In genomic region chr12:88818622-88819334, GRCm38 (mm10) we compare ENCODE assay signal across 7 mouse cellular contexts.
DNase-seq lines count a peak whose midpoint lies in the region; ATAC-seq and TF ChIP-seq lines count a peak whose summit lies in the region.

No protein-coding gene starts in this region.

- H3K9ac ChIP-seq in midbrain, embryonic 11.5 days (ENCODE audit: low read length): no peak overlapping the region
- no peak overlapping the region for H3K9ac ChIP-seq in midbrain, embryonic 15.5 days
- H3K9ac ChIP-seq in intestine, embryonic 16.5 days (ENCODE audit: low read depth, low read length): no peak overlapping the region
- H3K9ac ChIP-seq in stomach, embryonic 16.5 days (ENCODE audit: low read length): no peak overlapping the region

- no peaks in the 10 kb centered on the region for H3K36me3 ChIP-seq in midbrain, embryonic 11.5 days (ENCODE audit: control insufficient read depth, insufficient read depth, low read length)
- H3K36me3 ChIP-seq in midbrain, embryonic 15.5 days (replicated peaks): no peaks in the 10 kb centered on the region
- H3K36me3 ChIP-seq in intestine, embryonic 16.5 days (ENCODE audit: control insufficient read depth, insufficient read depth, low read length): no peaks in the 10 kb centered on the region
- no peaks in the 10 kb centered on the region for H3K36me3 ChIP-seq in stomach, embryonic 16.5 days (ENCODE audit: control insufficient read depth, insufficient read depth, low read length)

- no peak overlapping the region for H3K27ac ChIP-seq in midbrain, embryonic 11.5 days (ENCODE audit: low read depth, low read length)
- H3K27ac ChIP-seq in midbrain, embryonic 15.5 days: no peak overlapping the region
- H3K27ac ChIP-seq in gastrocnemius, adult 2 months: peak overlapping the region; percentile 5; the same call in 1 of the 2 replicates
- no peak overlapping the region for H3K27ac ChIP-seq in intestine, embryonic 16.5 days (ENCODE audit: low read length)
- H3K27ac ChIP-seq in stomach, embryonic 16.5 days (ENCODE audit: low read length): no peak overlapping the region

- H3K4me1 ChIP-seq in midbrain, embryonic 11.5 days (ENCODE audit: control insufficient read depth, insufficient read depth, low read length): peaks cover 9% of the 10 kb centered on the region
- H3K4me1 ChIP-seq in midbrain, embryonic 15.5 days: peaks cover 18% of the 10 kb centered on the region
- H3K4me1 ChIP-seq in intestine, embryonic 16.5 days (ENCODE audit: control insufficient read depth, insufficient read depth, low read length): no peaks in the 10 kb centered on the region
- peaks cover 4% of the 10 kb centered on the region; the same call in 1 of the 2 replicates for H3K4me1 ChIP-seq in stomach, embryonic 16.5 days (ENCODE audit: control insufficient read depth, insufficient read depth, low read length)

- no peak overlapping the region for H3K4me3 ChIP-seq in midbrain, embryonic 11.5 days (ENCODE audit: low read depth, low read length)
- H3K4me3 ChIP-seq in midbrain, embryonic 15.5 days: no peak overlapping the region
- H3K4me3 ChIP-seq in gastrocnemius, adult 2 months: no peak overlapping the region
- no peak overlapping the region for H3K4me3 ChIP-seq in intestine, embryonic 16.5 days (ENCODE audit: low read length)
- no peak overlapping the region for H3K4me3 ChIP-seq in stomach, embryonic 16.5 days (replicated peaks; ENCODE audit: low read length)

- DNase-seq in midbrain, embryonic 11.5 days (ENCODE audit: low spot score, missing footprints): no peak
- peak; percentile 64 for DNase-seq in gastrocnemius, adult 2 months
- DNase-seq in MN1 (ENCODE audit: low spot score): no peak
- no peak for DNase-seq in T-cell, adult 2 months (ENCODE audit: low spot score)

- no peak for TF ChIP-seq CTCF in gastrocnemius, adult 2 months (IDR thresholded peaks at IDR 0.05)

- 73% methylated on average over 4 of the region's 4 CpGs for WGBS in midbrain, embryonic 11.5 days
- 66% methylated on average over 4 of the region's 4 CpGs for WGBS in midbrain, embryonic 15.5 days
- 65% methylated on average over 4 of the region's 4 CpGs for WGBS in intestine, embryonic 16.5 days
- WGBS in stomach, embryonic 16.5 days: 49% methylated on average over 4 of the region's 4 CpGs

- peak; percentile 70 for ATAC-seq in midbrain, embryonic 11.5 days (ENCODE audit: low FRiP score)
- no peak for ATAC-seq in midbrain, embryonic 15.5 days (replicated peaks)
- ATAC-seq in intestine, embryonic 16.5 days: peak; percentile 53
- peak; percentile 86; the same call in 1 of the 2 replicates for ATAC-seq in stomach, embryonic 16.5 days (ENCODE audit: insufficient read depth, low FRiP score)

- H3K27me3 ChIP-seq in midbrain, embryonic 11.5 days (ENCODE audit: control insufficient read depth, insufficient read depth, low read length): no peaks in the 10 kb centered on the region
- H3K27me3 ChIP-seq in midbrain, embryonic 15.5 days (replicated peaks): no peaks in the 10 kb centered on the region
- no peaks in the 10 kb centered on the region for H3K27me3 ChIP-seq in intestine, embryonic 16.5 days (replicated peaks; ENCODE audit: control insufficient read depth, insufficient read depth, low read length)
- H3K27me3 ChIP-seq in stomach, embryonic 16.5 days (ENCODE audit: control insufficient read depth, insufficient read depth, low read length): no peaks in the 10 kb centered on the region

- intact Hi-C loops in gastrocnemius, adult 2 months (cut with DNase I): no loop called here

- H3K4me2 ChIP-seq in midbrain, embryonic 11.5 days: no peak overlapping the region
- H3K4me2 ChIP-seq in midbrain, embryonic 15.5 days: no peak overlapping the region
- H3K4me2 ChIP-seq in intestine, embryonic 16.5 days (ENCODE audit: low read depth, low read length): no peak overlapping the region
- H3K4me2 ChIP-seq in stomach, embryonic 16.5 days (ENCODE audit: low read depth, low read length): no peak overlapping the region

- no peaks in the 10 kb centered on the region for H3K9me3 ChIP-seq in midbrain, embryonic 11.5 days (ENCODE audit: control insufficient read depth, low read length)
- H3K9me3 ChIP-seq in midbrain, embryonic 15.5 days: no peaks in the 10 kb centered on the region
- no peaks in the 10 kb centered on the region for H3K9me3 ChIP-seq in intestine, embryonic 16.5 days (ENCODE audit: control insufficient read depth, low read length)
- no peaks in the 10 kb centered on the region for H3K9me3 ChIP-seq in stomach, embryonic 16.5 days (replicated peaks; ENCODE audit: control insufficient read depth, low read length)
